Mouse (Mus musculus) B cell, adult 2 months (primary cell): ENCODE measurements at regions not wholly inside any gene's neighbourhood (a gene's known extent, or its start where the extent isn't known, plus 50 kb on each side); places are given as distances from the start of the nearest gene placed in this dataset.

Source experiments
- DNase-seq, 2 experiments: peaks; one replicate each; pipeline ENCODE4 v3.0.0; 2022

DNA sequence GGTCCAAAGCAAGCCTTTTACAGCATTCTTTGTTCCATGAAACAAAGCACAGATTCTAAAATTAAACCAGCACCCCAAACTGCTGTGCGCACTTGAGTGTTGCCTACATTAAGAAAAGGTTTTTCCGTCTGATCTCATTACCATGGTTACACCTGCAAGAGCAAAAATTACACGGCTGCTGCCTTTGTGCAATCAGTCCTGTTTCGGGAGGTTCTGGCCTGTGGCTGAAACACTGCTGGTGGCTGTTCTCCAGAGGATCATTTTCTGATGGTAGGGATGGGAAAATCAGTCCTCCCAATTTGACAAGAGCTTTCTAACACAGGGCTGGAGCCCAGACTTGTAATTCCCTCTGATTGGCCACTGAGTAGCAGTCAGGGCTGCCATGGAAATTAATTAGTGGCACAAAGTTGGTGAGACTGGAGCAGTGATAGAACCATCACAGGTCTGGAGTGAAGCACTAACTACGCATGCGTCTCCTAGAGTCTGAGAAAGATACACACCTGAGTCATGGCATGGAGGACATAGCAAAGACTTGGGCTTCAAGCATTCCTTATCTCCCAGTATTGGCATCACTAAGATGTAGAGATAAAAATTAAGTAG is 114.8 kb upstream of the Fam49a start:
- DNase-seq = no peak

DNA sequence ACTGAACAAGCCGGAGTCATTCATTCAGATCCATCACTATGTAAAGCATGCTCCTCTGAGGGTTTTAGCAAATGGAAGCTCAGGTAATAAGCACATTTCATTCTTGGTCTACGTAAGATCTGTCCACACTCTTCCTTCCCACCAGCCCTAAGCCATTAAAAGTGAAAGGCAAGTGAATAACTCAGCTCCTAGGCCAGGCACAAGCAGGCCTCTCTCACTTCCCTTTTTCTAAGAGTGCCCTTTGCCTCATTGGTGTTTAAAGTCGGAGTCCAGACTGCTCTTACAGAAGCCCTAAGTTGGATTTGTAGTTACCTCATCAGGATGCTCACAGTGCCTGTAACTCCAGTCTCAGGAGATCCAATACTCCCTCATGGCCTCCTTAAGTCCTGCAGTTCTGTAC is 114.1 kb upstream of the Fam49a start:
- DNase-seq = peak; percentile 9 to 21

- peak; percentile 23 to 26 for DNase-seq
Measured at GRCm38 (mm10) chr12:12148659-12149399, 113.1 kb upstream of the Fam49a start.

- no peak for DNase-seq
Measured at GRCm38 (mm10) chr12:12164411-12164810, 97.5 kb upstream of the Fam49a start.

DNA sequence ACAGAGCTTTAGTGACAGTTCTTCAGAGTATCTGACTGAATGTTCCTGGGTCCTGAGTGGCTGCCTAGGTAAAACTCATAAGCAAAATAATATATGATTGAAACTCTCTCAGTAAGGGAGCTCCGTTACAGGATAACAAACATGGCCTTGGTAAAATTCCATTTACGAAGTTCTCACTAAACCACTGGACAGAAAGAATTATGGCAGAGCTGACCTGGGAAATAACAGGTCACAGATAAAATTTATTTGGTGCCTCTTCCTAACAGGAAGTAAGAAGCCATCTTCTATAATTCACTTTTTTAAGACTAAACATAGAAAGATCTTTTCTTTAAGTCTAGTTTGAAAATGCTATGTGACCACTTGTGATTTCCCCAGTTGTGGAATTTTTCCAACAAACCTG is 91.4 kb upstream of the Fam49a start:
- no peak for DNase-seq

GRCm38 (mm10) chr12:12172087-12172823 is 89.7 kb upstream of the Fam49a start:
- DNase-seq = no peak

DNA sequence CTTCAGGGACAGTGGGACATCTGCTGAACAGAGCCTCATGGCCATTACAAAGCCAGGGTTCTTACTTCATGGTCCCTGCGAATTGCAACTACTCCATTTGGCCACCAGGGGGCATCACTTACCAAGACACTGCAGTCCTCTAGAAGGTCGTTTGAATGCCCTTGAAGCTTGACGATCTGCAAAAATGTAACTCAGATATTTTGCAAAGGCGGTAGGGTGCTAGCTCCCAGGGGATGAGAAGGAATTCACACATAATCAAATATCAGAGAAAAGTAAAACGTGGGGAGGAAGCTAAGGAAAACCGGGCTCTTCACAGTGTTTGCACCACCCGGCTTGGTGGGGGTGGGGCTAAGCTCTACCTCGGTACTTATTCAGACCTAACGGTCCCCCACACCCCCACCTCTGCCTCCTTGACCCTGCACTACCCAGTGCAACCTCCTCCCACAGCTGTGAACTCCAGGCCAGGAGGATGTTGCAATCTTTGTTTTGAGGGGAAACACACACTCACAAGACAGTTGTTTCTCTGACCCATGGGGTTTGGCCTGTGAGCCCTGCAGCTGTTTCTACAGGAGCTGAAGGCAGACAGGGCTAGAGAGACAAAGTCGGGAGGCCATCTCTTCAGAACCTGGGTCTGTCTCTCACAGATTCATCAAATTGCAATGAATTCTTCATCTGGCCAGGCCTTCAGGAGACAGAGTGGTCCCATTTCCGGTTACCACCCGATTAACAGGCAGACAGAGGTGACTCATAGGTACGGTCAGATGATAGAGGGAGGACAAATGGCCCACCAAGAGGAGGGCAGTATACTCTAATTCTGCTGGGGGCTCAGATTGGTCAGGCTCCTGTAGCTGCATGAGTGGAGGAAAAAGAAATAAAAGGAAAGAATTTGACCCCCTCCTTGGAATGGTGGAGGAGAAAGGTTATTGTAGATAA is 85.3 kb upstream of the Fam49a start:
- DNase-seq = peak; percentile 85 to 87

DNA sequence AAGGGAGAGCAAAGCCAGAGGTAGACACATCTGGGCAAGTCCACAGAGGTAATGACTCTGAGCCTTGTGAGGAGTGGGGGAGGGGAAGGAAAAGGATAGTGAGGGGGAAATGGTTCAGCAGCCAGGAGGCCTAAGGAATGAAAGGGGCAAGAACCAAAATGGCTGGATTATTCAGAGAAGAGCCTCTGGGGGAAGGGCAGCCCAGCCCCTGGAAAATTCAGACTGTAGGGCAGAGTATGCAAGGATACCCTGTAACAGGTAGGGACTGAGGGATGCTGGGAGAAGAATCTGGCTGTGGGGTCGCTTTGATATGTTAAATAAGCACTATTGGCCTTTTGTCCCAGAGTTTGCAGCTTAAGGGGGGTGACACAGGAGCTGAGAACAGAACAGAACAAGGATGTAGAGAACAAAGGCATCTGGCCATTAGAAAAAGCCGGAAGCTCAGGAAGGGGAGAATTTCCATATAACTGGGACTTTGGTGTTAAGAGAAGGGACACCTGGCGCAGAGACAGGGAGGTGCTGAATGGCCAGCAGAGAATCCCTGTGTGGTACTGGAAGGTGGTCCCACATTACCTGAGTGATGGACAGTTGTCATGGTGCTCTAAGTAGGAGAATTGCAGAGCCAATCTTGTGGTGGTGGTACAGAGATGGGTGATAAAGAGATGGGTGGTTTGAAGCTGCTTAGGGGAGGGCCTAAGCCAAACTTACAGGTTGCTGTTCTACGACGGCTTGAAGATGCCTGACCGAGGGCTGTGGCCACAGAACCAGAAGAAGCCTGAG is 84.5 kb upstream of the Fam49a start:
- DNase-seq = no peak

DNA sequence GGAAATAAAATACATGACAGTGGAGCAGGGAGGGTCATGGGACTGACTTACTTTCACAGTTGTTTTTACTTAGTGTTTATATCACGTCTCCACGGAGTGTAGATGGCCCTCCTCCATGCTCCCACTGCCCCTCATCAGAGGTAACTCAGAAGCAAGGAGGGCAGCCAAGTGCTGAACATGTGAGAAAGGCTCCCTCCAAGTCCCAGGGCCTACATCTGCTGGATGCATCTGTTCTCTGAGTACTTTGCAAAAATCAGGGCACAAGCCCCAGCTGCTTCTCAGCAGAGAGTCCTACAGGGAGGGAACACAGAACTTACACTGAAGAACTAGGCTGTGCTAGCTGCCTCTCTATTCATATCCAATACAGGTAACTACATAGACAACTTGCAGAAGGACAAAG is 83.5 kb upstream of the Fam49a start:
- no peak for DNase-seq

DNA sequence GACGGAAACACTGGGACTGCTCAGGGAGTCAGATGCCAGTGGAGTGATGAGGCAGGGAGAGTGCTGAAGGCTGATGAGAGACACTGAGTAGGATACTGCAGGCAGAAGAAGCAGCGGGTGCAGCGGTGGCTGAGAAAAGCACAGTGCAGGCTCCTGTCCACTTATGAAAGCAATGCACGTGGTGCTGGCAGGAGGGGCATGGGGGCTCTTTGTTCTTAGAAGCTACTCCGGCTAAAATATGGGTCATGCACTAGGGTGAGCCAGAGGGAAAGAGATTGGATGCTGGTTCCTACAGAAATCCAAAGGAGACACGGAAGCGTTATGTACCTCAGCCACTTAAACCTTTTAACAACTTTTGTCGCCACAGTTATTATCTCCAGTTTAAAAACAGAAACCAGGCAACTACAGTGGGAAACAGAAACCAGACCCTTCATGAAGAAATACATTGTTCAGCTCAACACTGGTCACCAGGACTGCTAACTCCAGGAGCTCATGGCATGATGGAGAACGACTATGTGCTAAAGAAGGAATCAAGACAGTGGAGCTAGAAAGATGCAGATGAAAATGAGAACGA is 82.6 kb upstream of the Fam49a start:
- no peak for DNase-seq

DNA sequence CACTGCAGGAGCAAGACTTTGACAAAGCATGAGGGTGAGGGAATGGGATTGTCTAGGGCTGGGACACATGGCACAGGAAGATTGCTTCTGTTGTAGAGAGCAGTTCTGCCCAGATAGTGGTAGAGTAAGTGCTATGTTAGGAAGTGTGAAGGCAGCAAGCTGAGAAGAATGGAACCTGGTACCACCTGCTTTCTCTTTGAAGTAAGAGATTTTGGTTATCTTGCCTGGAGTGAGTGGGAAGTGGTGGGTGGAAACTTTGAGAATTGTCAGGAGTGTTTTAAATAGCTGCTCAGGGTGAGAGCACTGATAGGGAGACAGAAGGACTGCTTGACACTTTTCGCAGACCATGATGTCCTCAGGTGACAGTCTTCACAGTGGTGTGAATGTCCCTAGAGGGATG is 81.0 kb upstream of the Fam49a start:
- DNase-seq = no peak

DNA sequence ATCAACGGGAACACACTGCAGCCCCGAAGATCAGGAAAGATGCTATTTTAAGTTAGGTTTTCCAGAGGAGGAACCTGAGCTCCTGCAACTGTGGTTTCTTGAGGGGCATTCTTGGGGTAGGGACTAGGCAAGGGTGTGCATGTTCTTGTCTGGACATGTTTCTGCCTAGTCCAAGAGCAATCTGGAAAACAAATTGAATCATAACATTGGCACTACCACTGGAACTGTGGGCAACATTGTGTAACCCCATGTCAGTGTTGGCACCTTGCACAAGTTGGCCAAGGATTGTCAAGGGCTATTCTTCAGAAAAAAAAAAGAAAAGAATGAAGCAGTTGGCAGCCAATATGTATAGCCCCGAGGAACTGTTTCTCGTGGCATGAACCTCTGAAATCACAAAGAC is 80.3 kb upstream of the Fam49a start:
- no peak for DNase-seq

DNA sequence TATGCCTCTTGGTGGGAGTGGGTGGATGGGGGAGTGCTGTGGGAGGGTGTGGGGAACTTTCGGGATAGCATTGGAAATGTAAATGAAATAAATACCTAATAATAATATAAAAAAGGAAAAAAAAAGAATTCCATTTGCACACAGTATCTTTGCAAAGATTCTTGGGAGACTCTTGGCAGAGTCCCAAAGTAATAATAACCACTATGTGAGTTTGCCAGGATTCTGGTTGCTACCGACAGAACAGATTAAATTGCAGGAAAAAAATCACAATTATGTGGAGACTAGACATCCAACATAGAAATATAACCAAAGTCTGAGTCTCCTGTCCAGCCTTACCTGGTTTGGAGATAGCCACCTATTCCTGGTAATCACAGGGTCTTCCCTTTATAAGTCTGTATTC is 75.6 kb upstream of the Fam49a start:
- DNase-seq = no peak

- no peak for DNase-seq
Measured at GRCm38 (mm10) chr12:12195066-12195465, 66.9 kb upstream of the Fam49a start.

- DNase-seq = no peak
Measured at GRCm38 (mm10) chr12:12196627-12197026, 65.3 kb upstream of the Fam49a start.

GRCm38 (mm10) chr12:12208216-12208615 is 53.7 kb upstream of the Fam49a start:
- DNase-seq = no peak
